Mouse (Mus musculus) cerebellum, postnatal 4 days (tissue): ENCODE measurements around the gene Ppil2.
A peak's percentile ranks its signal among the peaks of the same experiment; 100 is the strongest.

Experiments
- DNase-seq, 2 experiments: peaks; one replicate each; pipeline ENCODE4 v3.0.0; 2022; ENCODE audit warnings: low spot score in 2 of 2, mixed read lengths in 1 of 2

The Ppil2 gene

GRCm38 (mm10) chr16:17102630-17103220 lies 8.3 kb downstream of the Ppil2 start:
- DNase-seq, result peak in 1 of 2 experiments; percentile 25

GRCm38 (mm10) chr16:17096938-17097337 lies 14.1 kb downstream of the Ppil2 start:
- DNase-seq, result no peak

- DNase-seq, result no peak
Observed at GRCm38 (mm10) chr16:17088346-17088745, 22.7 kb downstream of the Ppil2 start.

GRCm38 (mm10) chr16:17086669-17087193 lies 24.3 kb downstream of the Ppil2 start:
- DNase-seq, result no peak

GRCm38 (mm10) chr16:17086241-17086640 lies 24.8 kb downstream of the Ppil2 start:
- DNase-seq, result no peak

GRCm38 (mm10) chr16:17085636-17086035 lies 25.4 kb downstream of the Ppil2 start:
- DNase-seq, result no peak

GRCm38 (mm10) chr16:17082121-17082792 lies 28.8 kb downstream of the Ppil2 start:
- no peak for DNase-seq

GRCm38 (mm10) chr16:17078101-17078500 lies 33.0 kb downstream of the Ppil2 start:
- no peak for DNase-seq

- no peak for DNase-seq
Observed at GRCm38 (mm10) chr16:17076869-17077268, 34.2 kb downstream of the Ppil2 start.

GRCm38 (mm10) chr16:17076301-17076700 lies 34.8 kb downstream of the Ppil2 start:
- DNase-seq, result no peak

- no peak for DNase-seq
Observed at GRCm38 (mm10) chr16:17073000-17073399, 38.1 kb downstream of the Ppil2 start.

- no peak for DNase-seq
Observed at GRCm38 (mm10) chr16:17070716-17071115, 40.3 kb downstream of the Ppil2 start.

- peak; percentile 63 to 87 for DNase-seq
Observed at GRCm38 (mm10) chr16:17069511-17070443, 41.3 kb downstream of the Ppil2 start, which contains the start of gene Ypel1. Ypel1 (plus strand) TSS chr16:17069696.

GRCm38 (mm10) chr16:17067552-17067951 lies 43.5 kb downstream of the Ppil2 start:
- DNase-seq, result no peak

GRCm38 (mm10) chr16:17062338-17062737 lies 48.7 kb downstream of the Ppil2 start:
- no peak for DNase-seq

- no peak for DNase-seq
Observed at GRCm38 (mm10) chr16:17055584-17055983, 55.5 kb downstream of the Ppil2 start.

- DNase-seq, result no peak
Observed at GRCm38 (mm10) chr16:17053903-17054302, 57.2 kb downstream of the Ppil2 start.

- DNase-seq, result no peak
Observed at GRCm38 (mm10) chr16:17052087-17052486, 59.0 kb downstream of the Ppil2 start.

GRCm38 (mm10) chr16:17049886-17050285 lies 61.2 kb downstream of the Ppil2 start:
- no peak for DNase-seq

GRCm38 (mm10) chr16:17045287-17045686 lies 65.8 kb downstream of the Ppil2 start:
- DNase-seq, result no peak

- no peak for DNase-seq
Observed at GRCm38 (mm10) chr16:17044320-17044719, 66.7 kb downstream of the Ppil2 start.

GRCm38 (mm10) chr16:17041417-17041816 lies 69.6 kb downstream of the Ppil2 start:
- no peak for DNase-seq
